Mouse (Mus musculus) myocyte (in vitro differentiated cells): ENCODE results near the gene Tsr3. TPM values are rescaled to one million over a fixed set of nuclear protein-coding genes. Genes with fewer than 3 reads are reported as not detected.

Experiments
- H3K27me3 ChIP-seq: one replicate; pipeline ENCODE4 v1.6.1; 2011; ENCODE audit not compliant: control insufficient read depth, insufficient read depth, insufficient read length
- H3K36me3 ChIP-seq: one replicate; pipeline ENCODE4 v1.6.1; 2011; ENCODE audit not compliant: control insufficient read depth, insufficient read depth
- H3K4me2 ChIP-seq: one replicate; pipeline ENCODE4 v1.6.1; 2011; ENCODE audit warnings: low read depth, control low read depth
- H3K4me3 ChIP-seq: one replicate; pipeline ENCODE4 v1.5.1; 2011; ENCODE audit warnings: mild to moderate bottlenecking, control low read depth, moderate library complexity
- H3K79me2 ChIP-seq: one replicate; pipeline ENCODE4 v1.6.1; 2011; ENCODE audit not compliant: control insufficient read depth, insufficient read depth
- H3ac ChIP-seq: one replicate; pipeline ENCODE4 v1.6.1; 2011; ENCODE audit not compliant: control insufficient read depth, insufficient read length
- CEBPB ChIP-seq: IDR thresholded peaks from 2 replicates; pipeline ENCODE4 v1.6.1; 2011; ENCODE audit warnings: mild to moderate bottlenecking, moderate library complexity; ENCODE audit not compliant: poor library complexity, insufficient read depth, severe bottlenecking
- E2F4 ChIP-seq: IDR thresholded peaks from one replicate; pipeline ENCODE4 v1.6.1; 2011; ENCODE audit warnings: mild to moderate bottlenecking, control low read depth, moderate library complexity; ENCODE audit not compliant: insufficient read depth
- MAX ChIP-seq: IDR thresholded peaks from one replicate; pipeline ENCODE4 v1.6.1; 2011; ENCODE audit warnings: low read depth, mild to moderate bottlenecking, control low read depth
- MYOD1 ChIP-seq, 3 experiments: IDR thresholded peaks; one replicate each; pipeline ENCODE4 v1.6.1; 2011; ENCODE audit warnings: control low read depth in 2 of 3, low read depth in 2 of 3, mild to moderate bottlenecking in 2 of 3, moderate library complexity in 1 of 3; ENCODE audit not compliant: insufficient read length in 2 of 3, control insufficient read depth in 1 of 3
- MYOG ChIP-seq, 3 experiments: IDR thresholded peaks; one replicate each; pipeline ENCODE4 v1.6.1; 2011; ENCODE audit warnings: control low read depth in 2 of 3, low read depth in 2 of 3, mild to moderate bottlenecking in 2 of 3; ENCODE audit not compliant: insufficient read length in 2 of 3, control insufficient read depth in 1 of 3, insufficient read depth in 1 of 3
- POLR2A ChIP-seq: IDR thresholded peaks from one replicate; pipeline ENCODE4 v1.6.1; 2011; ENCODE audit warnings: low read depth, mild to moderate bottlenecking, control low read depth, moderate library complexity; ENCODE audit not compliant: insufficient read length
- POLR2AphosphoS2 ChIP-seq: IDR thresholded peaks from one replicate; pipeline ENCODE4 v1.6.1; 2011; ENCODE audit warnings: low read depth, control low read depth; ENCODE audit not compliant: insufficient read length
- REST ChIP-seq: IDR thresholded peaks from one replicate; pipeline ENCODE4 v1.6.1; 2011; ENCODE audit warnings: mild to moderate bottlenecking, control low read depth, moderate library complexity; ENCODE audit not compliant: insufficient read depth, insufficient read length
- SRF ChIP-seq: IDR thresholded peaks from one replicate; pipeline ENCODE4 v1.6.1; 2011; ENCODE audit warnings: low read depth; ENCODE audit not compliant: control insufficient read depth, insufficient read length
- TCF12 ChIP-seq: IDR thresholded peaks from one replicate; pipeline ENCODE4 v1.6.1; 2011; ENCODE audit warnings: mild to moderate bottlenecking, control low read depth; ENCODE audit not compliant: poor library complexity, insufficient read depth, severe bottlenecking
- TCF3 ChIP-seq: IDR thresholded peaks from one replicate; pipeline ENCODE4 v1.6.1; 2011; ENCODE audit warnings: low read depth, control low read depth; ENCODE audit not compliant: insufficient read length
- USF1 ChIP-seq: IDR thresholded peaks from one replicate; pipeline ENCODE4 v1.6.1; 2011; ENCODE audit warnings: low read depth, mild to moderate bottlenecking, control low read depth, moderate library complexity
- polyA plus RNA-seq: library from polyadenylated mRNA; unstranded; fragments of >200 nt; fragmentation: generic; extraction: Trizol; gene quantifications from one replicate; pipeline ENCODE4 v1.2.1, GENCODE M21; 2012; ENCODE audit warnings: missing spikeins

Tsr3 gene
- polyA plus RNA-seq, 1 experiment = 44.7 TPM

GRCm38 (mm10) chr17:25243131-25243780 lies 3.3 kb downstream of the Tsr3 start:
- H3K27me3 ChIP-seq = no peaks in the 10 kb centered on the region
- peaks cover 14% of the 10 kb centered on the region for H3K79me2 ChIP-seq
- H3K36me3 ChIP-seq = no peaks in the 10 kb centered on the region
- H3K4me3 ChIP-seq = no peak overlapping the region
- TF ChIP-seq E2F4 = no peak
- no peak for TF ChIP-seq CEBPB
- TF ChIP-seq MYOG (IDR thresholded peaks at IDR 0.05; ENCODE audit: control insufficient read depth in 1 of 3, insufficient read depth in 1 of 3, insufficient read length in 2 of 3, low read depth in 2 of 3) = no peak
- no peak for TF ChIP-seq POLR2AphosphoS2
- no peak for TF ChIP-seq TCF3
- no peak for TF ChIP-seq MAX
- no peak for TF ChIP-seq TCF12
- no peak for TF ChIP-seq USF1
- TF ChIP-seq SRF = no peak
- no peak for TF ChIP-seq POLR2A
- TF ChIP-seq MYOD1 (IDR thresholded peaks at IDR 0.05; ENCODE audit: control insufficient read depth in 1 of 3, insufficient read length in 2 of 3, low read depth in 2 of 3) = no peak
- no peak for TF ChIP-seq REST
- H3ac ChIP-seq = no peak overlapping the region
- H3K4me2 ChIP-seq = no peak overlapping the region

- H3K4me3 ChIP-seq = no peak overlapping the region
- no peak overlapping the region for H3ac ChIP-seq
- no peaks in the 10 kb centered on the region for H3K27me3 ChIP-seq
- H3K36me3 ChIP-seq = no peaks in the 10 kb centered on the region
- no peak for TF ChIP-seq TCF12
- TF ChIP-seq MAX = no peak
- TF ChIP-seq USF1 = no peak
- TF ChIP-seq SRF = no peak
- no peak for TF ChIP-seq E2F4
- TF ChIP-seq TCF3 = no peak
- no peak for TF ChIP-seq POLR2AphosphoS2
- no peak for TF ChIP-seq REST
- TF ChIP-seq CEBPB = no peak
- TF ChIP-seq MYOG (IDR thresholded peaks at IDR 0.05; ENCODE audit: control insufficient read depth in 1 of 3, insufficient read depth in 1 of 3, insufficient read length in 2 of 3, low read depth in 2 of 3) = no peak
- TF ChIP-seq MYOD1 (IDR thresholded peaks at IDR 0.05; ENCODE audit: control insufficient read depth in 1 of 3, insufficient read length in 2 of 3, low read depth in 2 of 3) = no peak
- peaks cover 14% of the 10 kb centered on the region for H3K79me2 ChIP-seq
- H3K4me2 ChIP-seq = no peak overlapping the region
Observed at GRCm38 (mm10) chr17:25244239-25244638, 4.3 kb downstream of the Tsr3 start.

DNA sequence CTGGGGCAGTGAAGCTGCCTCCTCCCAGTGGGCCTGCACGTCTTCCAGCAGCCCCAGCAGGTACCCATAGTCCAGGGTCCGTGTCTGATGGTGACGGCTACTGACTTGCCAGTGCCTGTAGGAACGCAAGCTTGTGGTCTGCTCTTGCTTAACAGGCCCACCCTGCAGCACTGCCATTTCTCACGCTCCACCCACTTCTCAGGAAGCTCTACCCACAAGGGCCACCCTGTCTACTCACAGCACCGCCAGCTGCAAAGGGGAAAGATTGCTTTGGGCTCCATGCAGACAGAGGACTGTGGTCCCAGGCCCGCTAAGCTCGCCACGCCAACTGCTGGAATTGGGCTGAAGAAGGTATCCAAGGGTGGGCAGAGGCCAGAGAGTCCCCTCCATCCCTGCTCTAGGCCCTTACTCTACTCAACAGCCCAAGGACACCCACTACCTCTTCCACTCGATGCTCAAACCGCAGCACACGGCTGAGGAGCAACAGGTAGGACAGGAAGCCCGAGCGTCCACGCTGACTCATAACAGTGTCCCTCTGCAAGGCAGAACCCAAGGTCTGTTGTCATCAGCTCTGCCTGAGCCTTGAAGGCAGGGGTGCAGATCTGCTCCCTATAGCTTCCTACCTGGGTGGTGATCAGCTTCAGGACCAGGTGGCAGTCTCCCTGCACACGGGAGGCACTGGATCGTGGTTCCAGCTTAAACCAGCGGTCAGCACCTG lies 8.2 kb downstream of the Tsr3 start:
- Histone ChIP-seq H3K36me3 (no peaks in the 10 kb centered on the region), H3ac (no peak overlapping the region), H3K4me2 (no peak overlapping the region), H3K27me3 (peaks cover 23% of the 10 kb centered on the region), H3K4me3 (no peak overlapping the region), H3K79me2 (no peaks in the 10 kb centered on the region)
- TF ChIP-seq MYOG (IDR thresholded peaks at IDR 0.05; ENCODE audit: control insufficient read depth in 1 of 3, insufficient read depth in 1 of 3, insufficient read length in 2 of 3, low read depth in 2 of 3) (no peak), TCF12 (no peak), SRF (no peak), USF1 (no peak), TCF3 (no peak), E2F4 (no peak), MYOD1 (IDR thresholded peaks at IDR 0.05; ENCODE audit: control insufficient read depth in 1 of 3, insufficient read length in 2 of 3, low read depth in 2 of 3) (no peak), MAX (no peak), POLR2AphosphoS2 (no peak), REST (no peak), CEBPB (no peak), POLR2A (no peak)

DNA sequence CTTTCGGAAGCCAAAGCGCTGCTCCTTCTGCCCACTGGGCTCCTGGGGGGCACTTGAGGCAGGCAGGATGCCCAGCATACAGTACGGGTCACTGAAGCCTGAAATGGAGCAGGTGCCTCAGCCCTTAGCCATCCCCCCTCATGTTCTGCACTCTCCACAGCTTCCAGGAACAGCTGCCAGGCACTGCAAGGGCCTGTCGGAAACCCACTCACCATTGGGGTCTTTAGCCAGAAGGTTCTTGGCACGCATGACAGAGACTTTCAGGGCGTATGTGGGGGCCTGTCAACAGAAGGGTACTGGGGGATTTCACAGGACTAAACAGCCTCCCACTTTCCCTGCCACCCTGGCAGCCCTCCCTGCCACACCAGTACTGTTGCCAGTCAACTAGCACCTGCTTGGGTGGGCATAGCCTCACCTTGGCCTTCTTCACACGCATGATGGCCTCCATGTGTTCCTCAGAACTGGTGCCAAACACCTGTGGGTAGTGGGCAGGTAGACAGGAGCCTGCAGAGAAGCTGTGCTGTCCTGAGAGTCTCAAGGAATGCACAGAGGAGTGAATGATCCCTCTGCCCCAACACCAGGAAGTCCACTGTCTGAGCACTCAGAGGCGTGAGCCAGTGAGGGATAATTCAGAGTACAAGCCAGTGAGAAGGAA lies 10.3 kb downstream of the Tsr3 start:
- Histone ChIP-seq H3K36me3 (no peaks in the 10 kb centered on the region), H3K27me3 (peaks cover 40% of the 10 kb centered on the region), H3K79me2 (no peaks in the 10 kb centered on the region), H3ac (no peak overlapping the region), H3K4me2 (no peak overlapping the region), H3K4me3 (no peak overlapping the region)
- TF ChIP-seq E2F4 (no peak), REST (no peak), MYOG (IDR thresholded peaks at IDR 0.05; ENCODE audit: control insufficient read depth in 1 of 3, insufficient read depth in 1 of 3, insufficient read length in 2 of 3, low read depth in 2 of 3) (no peak), TCF12 (no peak), POLR2AphosphoS2 (no peak), SRF (no peak), POLR2A (no peak), TCF3 (no peak), USF1 (no peak), CEBPB (no peak), MYOD1 (IDR thresholded peaks at IDR 0.05; ENCODE audit: control insufficient read depth in 1 of 3, insufficient read length in 2 of 3, low read depth in 2 of 3) (no peak), MAX (no peak)
